Mouse (Mus musculus): ENCODE measurements around the gene Ifngr1. TPM values are rescaled to one million over a fixed set of nuclear protein-coding genes. Genes with fewer than 3 reads are reported as not detected.

Gene Ifngr1
- 10 to 100 TPM; 20.3 to 25.8 (median 23.9) TPM for total RNA-seq (2022)

- peak; percentile 92 to 96 for DNase-seq (ENCODE audit: low spot score in 2 of 2)
Observed at GRCm38 (mm10) chr10:19591641-19592441, at the start of gene Ifngr1. Gene Ifngr1 (plus strand): TSS chr10:19591949.

DNA sequence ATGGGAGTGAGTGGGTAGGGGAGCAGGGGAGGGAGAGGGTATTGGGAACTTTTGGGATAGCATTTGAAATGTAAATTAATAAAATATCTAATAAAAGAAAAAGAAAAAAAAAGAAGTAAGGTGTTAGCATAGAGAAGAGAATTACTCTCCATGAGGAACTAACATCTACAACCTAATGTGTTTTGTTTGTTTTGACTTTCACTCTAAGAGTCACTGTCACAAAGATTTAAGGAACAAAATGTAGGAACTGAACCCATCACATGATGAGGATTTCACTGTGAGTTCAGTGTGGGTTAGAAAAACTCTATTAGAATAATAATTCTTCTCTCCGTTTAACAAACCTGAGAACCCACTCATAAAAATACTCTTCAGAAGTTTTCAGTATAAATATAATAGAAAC lies 44.9 kb upstream of the Ifngr1 start:
- no peak for DNase-seq (ENCODE audit: low spot score in 2 of 2)

GRCm38 (mm10) chr10:19548016-19548415 lies 43.7 kb upstream of the Ifngr1 start:
- DNase-seq (ENCODE audit: low spot score in 2 of 2), result no peak

DNA sequence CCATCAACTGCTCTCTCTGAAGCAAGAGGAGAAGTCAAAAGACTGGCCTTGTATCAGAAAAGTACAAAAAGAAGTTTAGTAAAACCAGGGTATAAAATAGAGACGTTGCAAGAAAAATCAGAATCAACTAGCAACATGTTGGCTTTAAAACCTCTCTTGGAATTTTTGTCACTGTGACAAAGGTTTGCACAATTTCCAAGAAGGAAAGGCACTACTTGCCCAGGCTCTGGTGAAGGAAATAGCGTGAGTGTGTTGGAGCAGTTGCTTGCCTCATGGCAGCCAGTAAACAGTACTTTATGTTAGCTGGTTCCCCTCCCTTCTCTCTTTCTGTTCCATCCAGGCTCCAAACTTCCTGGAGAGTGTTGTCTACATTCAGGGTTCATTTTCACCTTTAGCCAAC lies 43.3 kb upstream of the Ifngr1 start:
- DNase-seq (ENCODE audit: low spot score in 2 of 2), result no peak

DNA sequence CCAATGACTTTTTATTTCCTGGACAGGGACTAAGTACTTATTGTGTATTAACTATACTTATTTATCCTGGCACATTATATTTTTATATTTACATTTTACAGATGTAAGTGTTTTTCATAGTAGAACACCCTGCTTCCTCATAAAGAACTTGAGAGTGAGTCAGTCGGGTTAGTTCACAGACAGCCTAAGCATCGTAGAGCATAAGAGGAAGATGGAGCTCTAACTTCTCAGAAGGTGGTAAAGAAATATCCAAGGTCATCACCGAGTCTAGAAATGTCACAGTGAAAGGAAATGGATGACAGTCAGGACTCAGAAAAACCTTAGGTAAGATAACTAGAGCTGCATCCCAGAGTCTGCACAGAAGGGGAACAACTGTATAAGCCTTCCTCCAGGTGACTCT lies 40.2 kb upstream of the Ifngr1 start:
- DNase-seq (ENCODE audit: low spot score in 2 of 2), result no peak

- no peak for DNase-seq (ENCODE audit: low spot score in 2 of 2)
Observed at GRCm38 (mm10) chr10:19553857-19554256, 37.9 kb upstream of the Ifngr1 start.

- DNase-seq (ENCODE audit: low spot score in 2 of 2), result no peak
Observed at GRCm38 (mm10) chr10:19557696-19558095, 34.1 kb upstream of the Ifngr1 start.

GRCm38 (mm10) chr10:19559565-19560165 lies 32.1 kb upstream of the Ifngr1 start:
- no peak for DNase-seq (ENCODE audit: low spot score in 2 of 2)

- no peak for DNase-seq (ENCODE audit: low spot score in 2 of 2)
Observed at GRCm38 (mm10) chr10:19562598-19562997, 29.2 kb upstream of the Ifngr1 start.

DNA sequence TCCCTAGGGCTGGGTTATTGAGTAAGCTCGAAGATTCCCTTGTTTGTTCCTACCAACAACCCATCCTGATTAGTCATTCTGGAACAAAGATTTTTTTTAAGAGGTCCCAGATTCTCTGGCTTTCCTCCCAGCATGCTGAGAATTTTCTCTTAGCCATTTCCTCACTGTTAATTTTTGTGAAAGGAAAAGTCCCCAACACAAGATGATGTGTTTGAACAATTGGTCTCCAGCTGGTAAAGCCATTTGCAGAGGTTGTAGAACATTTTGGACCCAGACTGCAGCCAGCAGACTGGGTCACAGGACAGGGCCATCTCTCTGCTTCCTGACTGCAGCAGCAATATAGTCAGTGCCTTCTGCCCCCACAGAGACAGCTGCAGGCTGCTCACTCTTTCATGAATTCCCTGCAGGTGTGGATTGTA lies 28.3 kb upstream of the Ifngr1 start:
- no peak for DNase-seq (ENCODE audit: low spot score in 2 of 2)

DNA sequence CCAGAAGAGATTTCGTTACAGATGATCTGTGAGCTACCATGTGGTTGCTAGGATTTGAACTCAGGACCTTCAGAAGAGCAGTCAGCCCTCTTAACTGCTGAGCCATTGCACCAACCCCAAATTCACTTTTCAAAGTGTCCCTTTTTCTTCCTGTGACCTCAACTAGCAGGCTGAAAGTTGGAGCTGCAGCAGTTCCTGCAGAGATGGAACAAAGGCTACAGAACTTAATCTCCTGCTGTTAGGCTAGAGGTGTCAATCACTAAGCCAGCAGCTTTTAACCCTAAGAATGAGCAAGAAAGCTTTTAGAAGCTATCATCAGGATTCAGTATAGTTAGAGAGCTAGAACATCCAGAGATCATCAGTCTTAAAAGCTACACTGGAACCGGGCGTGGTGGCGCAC lies 24.3 kb upstream of the Ifngr1 start:
- DNase-seq (ENCODE audit: low spot score in 2 of 2), result no peak

DNA sequence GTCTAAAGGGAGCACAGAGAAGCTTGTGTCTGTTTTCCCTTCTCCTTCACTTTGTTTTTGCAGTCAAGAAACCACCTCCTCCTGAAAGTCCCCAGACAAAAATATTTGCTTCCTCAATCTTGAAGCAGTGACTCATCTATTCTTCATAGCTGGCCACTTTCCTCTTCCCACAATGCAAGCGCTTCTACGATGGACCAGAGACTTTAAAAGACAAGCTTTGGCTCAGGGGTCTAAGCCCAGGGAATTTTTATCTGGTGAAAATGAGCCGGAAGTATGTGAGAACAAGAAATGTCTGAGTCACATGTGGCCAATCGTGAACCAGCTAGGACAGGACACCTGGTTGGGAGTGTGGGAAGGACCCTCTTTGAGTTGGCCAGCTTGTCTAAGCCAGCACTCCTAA lies 21.5 kb upstream of the Ifngr1 start:
- DNase-seq (ENCODE audit: low spot score in 2 of 2), result no peak

GRCm38 (mm10) chr10:19570716-19571115 lies 21.0 kb upstream of the Ifngr1 start:
- DNase-seq (ENCODE audit: low spot score in 2 of 2), result no peak

DNA sequence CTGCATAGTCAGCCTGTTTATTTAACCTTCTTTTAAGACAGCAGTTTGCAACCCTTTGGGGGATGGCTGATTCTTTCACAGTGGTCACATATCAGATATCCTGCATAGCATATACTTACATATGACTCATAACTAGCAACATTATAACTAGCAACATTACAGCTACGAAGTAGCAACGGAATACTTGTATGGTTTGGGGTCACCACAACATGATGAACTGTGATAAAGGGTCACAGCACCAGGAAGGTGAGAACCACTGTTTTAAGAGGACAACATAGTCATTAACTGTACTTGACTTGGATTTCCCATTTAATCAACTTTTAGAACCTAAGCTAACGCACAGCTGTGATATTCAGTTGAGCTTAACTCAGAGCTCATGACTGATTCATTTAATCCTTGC lies 14.2 kb upstream of the Ifngr1 start:
- no peak for DNase-seq (ENCODE audit: low spot score in 2 of 2)

- DNase-seq (ENCODE audit: low spot score in 2 of 2), result no peak
Observed at GRCm38 (mm10) chr10:19578001-19578400, 13.7 kb upstream of the Ifngr1 start.

GRCm38 (mm10) chr10:19578409-19578986 lies 13.3 kb upstream of the Ifngr1 start:
- peak; percentile 10 to 43 for DNase-seq (ENCODE audit: low spot score in 2 of 2)

GRCm38 (mm10) chr10:19580660-19581059 lies 11.1 kb upstream of the Ifngr1 start:
- no peak for DNase-seq (ENCODE audit: low spot score in 2 of 2)

DNA sequence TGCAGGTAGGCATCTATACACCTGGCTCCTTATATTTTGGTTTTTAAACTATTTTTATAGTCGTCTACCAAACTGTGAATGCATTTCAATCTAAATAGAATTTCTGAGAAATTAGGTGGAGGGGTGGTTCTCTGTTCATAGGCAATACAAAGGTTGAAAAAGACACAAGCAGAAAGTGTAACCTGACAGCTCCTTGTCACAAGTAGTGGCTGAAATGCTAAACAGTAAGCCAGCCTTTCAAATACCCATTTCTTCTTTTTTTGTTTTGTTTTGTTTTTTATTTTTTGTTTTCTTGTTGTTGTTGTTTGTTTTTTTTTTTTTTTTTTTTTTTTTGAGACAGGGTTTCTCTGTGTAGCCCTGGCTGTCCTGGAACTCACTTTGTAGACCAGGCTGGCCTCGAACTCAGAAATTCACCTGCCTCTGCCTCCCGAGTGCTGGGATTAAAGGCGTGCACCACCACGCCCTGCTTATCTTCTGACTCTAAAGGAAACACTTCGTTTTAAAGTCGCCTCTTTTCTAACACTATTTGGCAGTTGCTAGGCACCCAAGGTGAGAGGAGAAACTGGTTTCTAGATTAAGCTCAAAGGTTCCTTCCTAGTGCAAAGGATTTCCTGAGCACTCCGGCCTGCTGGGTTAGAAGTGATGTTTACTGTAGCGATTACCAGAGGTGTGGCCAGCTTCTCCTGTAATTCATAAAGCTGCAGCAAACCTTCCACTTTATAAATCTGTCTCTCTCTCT lies 9.7 kb upstream of the Ifngr1 start:
- DNase-seq (ENCODE audit: low spot score in 2 of 2), result no peak

GRCm38 (mm10) chr10:19582806-19583430 lies 8.8 kb upstream of the Ifngr1 start:
- no peak for DNase-seq (ENCODE audit: low spot score in 2 of 2)

DNA sequence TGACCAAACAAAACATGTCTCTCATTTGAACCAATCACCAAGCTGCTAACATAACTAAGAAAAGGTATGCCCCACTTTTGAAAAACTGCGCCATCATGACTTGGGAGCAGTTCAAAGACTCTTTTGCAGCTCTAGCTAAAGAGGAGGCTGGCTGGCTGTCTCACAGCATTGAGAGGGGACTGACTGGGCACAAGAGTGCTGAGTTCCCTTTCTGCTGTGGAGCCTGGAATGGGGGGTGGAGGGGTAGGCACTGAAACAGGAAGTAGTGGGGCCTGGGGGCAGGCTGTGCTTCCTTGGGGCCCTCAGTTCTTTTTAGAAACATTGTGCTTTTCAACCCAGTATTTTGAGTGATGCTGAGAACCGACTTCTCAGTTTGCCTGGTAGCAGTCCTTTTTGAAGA lies 7.7 kb upstream of the Ifngr1 start:
- DNase-seq (ENCODE audit: low spot score in 2 of 2), result peak in 1 of 2 experiments; percentile 12

DNA sequence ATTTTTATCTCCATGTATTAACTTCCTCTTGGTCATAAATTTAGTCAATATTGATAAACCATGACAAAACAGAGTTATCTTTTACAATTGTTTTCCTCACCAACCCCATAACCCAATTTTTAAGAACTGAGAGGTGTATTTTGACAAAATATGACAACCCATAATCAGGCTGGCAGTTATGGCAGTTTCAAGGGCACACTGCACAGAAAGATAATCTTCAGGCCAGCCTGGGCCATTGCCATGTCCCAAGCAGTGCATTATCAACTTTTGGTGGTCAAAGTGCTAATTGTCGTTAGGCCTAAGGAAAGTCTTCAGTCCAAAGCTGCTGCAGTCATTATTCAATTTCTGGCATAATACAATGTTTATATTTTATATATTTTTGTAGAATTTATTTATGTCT lies 6.9 kb upstream of the Ifngr1 start:
- DNase-seq (ENCODE audit: low spot score in 2 of 2), result no peak

DNA sequence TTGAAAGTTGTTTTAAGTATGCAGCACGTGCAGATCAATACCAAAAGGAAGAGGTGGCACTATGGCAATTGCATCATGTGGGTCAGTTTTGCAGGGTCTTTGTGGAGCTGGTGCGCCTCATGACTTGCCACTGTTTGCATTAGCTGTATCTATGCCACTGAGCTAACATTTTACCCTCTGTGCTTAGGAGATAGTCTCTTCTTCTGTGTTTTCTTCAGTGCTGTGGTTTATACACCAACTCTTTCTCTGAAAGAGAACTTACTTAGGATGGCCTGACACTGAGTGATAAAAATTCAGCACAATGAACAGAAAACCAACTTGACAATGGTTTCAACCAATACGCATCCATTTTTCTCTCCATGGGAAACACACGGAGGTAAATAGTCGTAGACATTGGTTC lies 5.9 kb upstream of the Ifngr1 start:
- no peak for DNase-seq (ENCODE audit: low spot score in 2 of 2)

All from left cerebral cortex, adult 8-10 months (tissue).